Mouse (Mus musculus) c-Kit-positive CD71-positive TER-119-positive erythroid progenitor cells, embryonic 14.5 days (primary cell): Measurements from ENCODE around the gene Nol3.

Source experiments
- DNase-seq: peaks from one replicate; pipeline ENCODE4 v3.0.0-alpha.2; 2013; ENCODE audit warnings: low spot score

Nol3 gene

DNA sequence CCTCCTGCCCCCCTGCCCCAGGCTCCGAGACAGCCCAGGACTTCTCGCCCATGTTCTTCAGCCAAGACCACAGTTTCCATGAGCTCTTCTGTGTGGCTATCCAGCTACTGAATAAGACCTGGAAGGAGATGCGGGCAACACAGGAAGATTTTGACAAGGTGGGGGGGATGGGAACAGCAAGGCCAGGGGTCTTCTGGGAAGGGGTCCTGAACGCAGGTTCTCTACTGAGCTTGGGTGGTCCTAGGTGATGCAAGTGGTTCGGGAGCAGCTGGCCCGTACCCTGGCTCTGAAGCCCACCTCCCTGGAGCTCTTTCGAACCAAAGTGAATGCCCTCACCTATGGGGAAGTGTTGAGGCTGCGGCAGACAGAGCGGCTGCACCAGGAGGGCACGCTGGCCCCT, 32.5 kb downstream of the Nol3 start:
- DNase-seq: no peak

DNA sequence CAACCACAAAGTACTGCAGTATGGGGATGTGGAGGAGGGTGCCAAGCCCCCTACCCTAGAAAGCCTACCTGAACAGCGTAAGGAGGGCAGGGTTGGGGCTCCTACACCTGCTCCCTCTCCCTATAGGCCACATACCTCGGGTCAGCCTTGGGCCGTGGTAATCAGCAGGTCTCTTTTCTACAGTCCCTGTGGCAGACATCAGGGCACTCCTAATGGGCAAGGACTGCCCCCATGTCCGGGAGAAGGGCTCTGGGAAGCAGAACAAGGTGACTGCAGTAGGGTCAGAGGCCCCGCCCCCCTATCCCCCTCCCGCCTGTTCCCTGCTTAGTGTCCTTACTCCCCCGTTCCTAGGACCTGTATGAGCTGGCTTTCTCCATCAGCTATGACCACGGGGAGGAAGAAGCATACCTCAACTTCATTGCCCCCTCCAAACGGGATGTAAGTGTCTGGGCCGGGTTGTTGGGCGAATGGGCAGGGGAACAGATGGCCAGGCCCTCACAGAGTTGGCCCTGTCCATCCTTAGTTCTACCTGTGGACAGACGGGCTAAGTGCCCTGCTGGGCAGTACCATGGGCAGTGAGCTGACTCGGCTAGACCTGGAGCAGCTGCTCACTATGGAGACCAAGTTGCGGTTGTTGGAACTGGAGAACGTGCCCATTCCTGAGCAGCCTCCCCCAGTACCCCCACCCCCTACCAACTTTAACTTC, 33.4 kb downstream of the Nol3 start:
- DNase-seq: no peak

DNA sequence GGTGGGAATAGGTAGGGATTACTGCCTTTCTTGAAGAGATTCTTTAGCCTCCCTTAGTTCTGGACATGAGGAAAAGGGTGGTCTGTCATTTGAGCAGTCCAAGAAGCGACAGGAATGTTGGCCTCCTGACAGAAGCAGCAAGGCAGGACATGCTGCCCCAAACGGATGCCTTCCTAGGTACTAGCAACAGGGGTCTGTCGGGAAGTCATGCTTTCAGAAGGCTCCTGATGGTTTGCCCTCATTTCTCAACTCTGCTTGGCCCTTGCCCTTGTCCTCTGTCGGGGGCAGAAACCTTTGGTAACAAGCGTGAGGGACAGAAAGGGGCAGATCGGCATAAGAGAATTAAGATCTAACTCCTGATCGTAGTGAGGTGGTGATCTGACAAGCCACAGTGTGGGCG, 34.2 kb downstream of the Nol3 start:
- DNase-seq: no peak

DNA sequence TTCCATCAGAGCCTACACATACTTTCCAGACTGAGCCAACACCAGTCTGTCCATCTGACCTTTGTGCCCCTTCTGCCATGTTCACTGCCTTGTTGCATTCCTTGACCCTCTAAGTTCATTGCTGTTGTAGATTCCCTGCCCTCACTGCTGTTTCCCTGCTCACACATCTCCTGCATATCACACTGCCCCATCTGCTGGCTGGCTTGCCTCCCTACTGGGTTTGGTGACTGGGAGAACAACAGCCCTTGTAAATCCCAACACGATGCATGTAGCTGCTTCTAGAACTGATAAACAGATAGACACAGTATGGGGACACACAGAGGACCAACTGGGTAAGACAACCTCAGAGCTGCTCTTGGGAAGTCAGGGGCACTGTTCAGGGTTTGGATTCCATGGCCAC, 35.8 kb downstream of the Nol3 start:
- DNase-seq: no peak

DNA sequence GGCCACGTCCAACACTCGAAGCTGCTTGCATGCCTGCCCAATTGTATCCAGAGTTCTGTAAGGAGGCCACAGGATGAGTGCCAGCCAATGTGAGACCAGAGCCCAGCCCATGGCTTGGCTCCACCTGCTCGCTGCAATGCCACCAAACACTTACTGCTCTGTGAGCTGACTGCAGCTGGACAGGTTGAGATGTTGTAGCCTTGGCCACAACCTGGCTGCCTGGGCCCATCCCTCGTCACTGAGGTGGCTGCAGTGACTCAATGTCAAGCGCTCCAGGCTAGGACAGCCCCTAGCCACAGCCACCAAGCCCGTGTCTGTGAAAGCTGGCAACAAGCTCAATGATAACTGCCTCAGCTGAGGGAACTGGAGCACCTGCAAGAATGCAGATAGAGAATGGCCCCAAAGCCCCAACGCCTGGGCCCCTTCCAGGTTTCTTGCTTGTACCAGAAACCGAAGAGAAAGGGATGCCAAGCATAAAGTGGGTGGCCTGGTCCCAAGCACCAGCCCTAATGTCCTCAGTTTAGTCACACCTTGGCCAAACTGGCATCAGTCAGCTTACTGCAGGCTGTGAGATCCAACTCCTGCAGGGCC, 37.0 kb downstream of the Nol3 start:
- no peak for DNase-seq

DNA sequence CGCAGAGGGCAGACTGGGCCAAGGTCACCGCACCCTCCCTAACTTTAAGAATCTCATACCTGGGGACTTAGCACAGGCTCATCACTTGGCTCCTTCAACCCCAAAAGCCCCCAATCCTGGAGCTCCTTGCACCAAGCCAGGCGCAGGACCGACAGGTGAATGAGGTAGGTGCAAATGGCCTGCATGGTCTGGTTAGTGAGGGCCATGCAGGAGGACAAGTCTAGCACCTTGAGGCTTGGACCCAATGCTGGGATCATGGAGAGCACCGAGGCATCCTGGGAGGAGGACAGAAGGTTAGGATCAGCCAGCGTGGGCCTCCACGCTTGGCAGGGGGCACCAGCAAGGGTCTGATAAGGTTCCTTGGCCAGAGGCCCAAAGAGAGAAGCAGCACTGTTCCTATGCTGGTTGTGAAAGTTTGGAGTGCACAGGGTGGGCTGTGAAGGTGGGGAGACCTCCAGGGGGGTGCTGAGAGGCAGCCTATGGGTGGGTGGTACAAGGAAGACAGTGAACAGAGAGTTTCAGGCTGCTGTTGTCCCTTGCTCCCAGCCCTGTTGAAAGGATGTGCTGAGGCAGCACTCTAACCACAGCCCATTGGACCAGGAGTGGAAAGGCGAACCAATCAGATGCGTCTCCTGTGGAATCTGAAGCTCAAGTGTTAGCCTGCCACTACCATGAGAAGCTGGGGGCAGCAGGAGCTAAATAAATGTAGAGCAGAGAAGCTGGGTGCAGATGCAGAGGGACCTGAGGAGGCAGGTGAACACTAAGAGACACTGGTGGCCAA, 37.9 kb downstream of the Nol3 start:
- DNase-seq: no peak

DNA sequence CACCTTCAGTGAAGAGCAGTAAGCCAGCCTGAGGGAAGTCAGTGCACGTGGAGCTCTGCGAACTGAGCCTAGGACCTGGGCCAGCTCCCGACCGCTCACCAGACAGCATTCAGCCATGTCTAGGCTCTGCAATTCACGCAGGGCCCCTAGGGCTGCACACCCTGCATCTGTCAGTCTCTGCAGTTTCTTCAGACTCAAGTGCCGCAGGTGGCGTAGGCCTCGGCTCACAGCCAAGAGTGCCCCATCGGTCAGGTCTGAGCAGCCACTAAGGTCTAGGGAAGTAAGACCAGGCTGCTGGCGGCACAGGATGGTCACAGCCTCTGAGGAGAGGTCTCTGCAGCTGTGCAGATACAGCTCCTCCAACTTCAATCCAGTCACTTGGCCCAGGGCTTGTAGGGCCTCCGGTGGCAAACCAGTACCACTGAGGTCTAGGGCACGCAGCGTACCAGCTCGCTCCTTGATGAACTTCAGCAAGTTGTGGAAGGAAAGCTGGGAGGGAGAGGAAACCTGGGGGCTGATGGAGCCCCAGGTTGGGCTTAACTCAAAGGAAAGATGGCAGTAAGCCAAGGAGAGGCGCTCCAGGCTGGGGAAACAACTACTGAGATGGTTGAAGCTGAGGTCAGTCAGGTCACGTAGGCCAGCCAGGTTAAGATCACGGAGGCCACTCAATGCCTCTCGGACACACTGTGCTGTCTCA, 39.3 kb downstream of the Nol3 start:
- no peak for DNase-seq

DNA sequence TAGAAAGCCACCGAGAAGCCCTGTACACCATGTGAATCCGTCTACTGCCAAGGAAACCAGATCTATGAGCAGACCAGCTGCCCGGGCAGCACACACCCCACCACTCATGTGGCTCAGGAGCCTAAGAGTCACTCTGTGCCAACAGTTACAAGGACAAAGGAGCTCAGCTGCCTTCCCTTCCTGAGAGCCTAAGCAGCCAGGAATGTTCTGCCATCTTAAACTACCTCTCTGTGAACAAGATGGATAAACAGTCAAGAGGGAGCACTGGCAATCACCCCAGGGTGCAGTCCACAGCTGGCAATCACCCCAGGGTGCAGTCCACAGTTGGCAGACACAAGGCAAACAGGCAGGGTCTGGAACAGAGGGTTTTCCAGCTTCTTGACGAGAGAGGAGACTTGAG, 42.0 kb downstream of the Nol3 start:
- DNase-seq: no peak

DNA sequence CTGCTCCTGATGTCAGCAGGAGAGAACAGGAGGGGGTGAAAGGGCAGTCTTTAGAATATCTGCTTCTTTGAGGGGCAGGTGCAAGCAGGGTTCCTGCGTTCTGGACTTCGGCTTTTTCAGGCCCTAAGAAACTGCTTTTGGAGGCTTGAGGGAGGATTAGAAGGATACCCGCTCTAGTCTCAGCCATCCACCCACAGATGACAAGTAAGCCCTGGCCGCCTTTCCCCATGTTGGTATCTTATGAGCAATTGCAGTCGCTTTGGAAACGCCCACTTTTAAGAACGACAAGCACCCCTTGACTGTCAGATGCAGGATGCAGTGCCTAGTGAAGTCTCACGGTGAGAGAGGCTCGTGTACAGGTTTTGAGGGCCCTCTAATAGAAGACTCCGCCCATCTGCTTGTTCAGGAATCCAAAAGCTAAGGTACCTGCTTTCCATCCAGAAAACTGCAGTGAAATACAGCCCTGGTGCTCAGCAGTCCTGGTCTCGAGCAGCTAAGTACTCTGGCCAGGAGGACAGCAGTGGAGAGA, 42.8 kb downstream of the Nol3 start:
- no peak for DNase-seq

DNA sequence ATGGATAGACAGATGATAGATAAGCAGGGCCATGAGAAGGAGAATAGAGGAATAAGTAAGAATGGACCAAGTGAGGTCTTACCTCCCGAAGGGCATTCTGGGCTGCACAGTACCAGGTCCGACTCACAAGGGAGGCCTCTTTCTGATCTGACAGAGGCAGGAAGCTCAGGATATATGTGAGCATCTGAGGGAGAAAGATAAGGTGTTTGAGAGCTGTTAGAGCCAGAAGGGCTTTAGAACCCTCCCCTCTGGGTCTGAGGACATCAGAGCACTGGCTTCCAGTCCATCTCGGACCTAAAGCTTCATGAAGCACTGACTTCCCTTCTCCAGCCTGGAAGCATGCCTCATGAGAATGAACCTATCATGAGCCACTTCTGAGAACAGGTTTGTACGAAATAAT, 47.2 kb downstream of the Nol3 start:
- peak; percentile 80 for DNase-seq

DNA sequence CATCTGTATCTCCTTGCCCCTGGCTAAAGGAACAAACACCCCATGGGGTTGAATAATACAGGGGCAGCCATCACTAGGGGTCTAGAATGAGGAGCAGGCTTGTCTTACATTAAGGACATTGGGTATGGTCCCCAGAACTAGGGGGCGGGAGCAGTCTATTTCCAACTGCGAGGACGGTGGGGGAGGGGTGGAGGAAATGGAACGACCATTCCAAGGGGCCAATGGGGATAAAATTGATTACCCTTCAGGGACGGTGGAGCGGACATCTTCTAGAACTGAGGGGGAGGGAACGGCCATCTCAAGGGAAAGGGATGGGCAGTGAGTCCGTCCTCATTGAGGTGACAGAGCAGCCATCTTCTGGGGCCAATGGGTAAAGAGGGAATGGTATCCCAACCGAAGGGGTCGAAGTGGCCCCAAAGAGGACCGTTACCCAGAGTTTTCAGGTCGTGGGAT, 49.7 kb downstream of the Nol3 start:
- no peak for DNase-seq

DNA sequence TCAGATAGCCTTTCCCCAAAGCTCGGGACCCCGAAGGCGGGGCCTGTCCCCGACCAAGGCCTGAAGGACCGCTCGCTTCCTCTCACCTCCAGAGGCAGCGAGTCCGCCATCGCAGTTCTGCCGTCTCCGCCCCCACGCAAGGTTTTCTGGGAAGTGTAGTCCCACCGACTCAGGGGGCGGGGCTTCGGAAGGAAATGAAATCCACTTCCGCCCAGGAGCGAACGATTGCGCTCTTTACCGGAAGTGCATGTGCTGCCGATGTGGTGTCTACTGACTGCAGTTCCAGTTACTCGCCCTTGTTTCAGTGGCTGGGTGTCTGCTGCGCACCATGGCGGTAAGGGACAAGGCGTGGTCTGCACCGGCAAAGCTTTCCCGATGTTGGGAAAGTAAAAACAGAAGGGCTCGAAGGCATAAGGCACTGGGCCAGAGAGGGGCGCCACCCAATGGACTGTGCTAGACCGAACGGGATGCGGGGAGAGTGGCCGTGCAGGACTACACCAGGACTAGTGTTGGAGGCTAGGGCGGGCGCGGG, 50.3 kb downstream of the Nol3 start, which contains the start of the genes Lrrc29 and Tmem208:
TSS of gene Lrrc29 (minus strand) at position 138 of the 532 bp plus-strand sequence.
TSS of gene Tmem208 (plus strand) at position 214 of the 532 bp plus-strand sequence.
- DNase-seq: peak; percentile 97

DNA sequence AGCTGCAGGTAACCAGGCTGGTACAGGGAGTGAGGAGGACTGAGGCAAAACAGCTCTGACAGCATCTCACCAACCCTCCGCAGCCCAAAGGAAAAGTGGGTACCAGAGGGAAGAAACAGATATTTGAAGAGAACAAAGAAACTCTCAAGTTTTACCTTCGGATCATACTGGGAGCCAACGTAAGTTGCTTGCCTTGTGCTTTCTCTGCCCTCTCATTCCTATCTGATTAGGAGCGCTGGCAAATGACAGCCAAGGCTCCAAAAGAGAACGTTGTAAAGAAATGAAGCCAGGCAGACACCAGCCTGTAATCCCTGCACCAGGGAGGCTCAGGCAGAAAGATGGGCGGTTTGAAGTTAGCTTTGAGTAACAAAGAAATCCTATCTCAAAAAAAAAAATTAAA, 51.0 kb downstream of the Nol3 start:
- no peak for DNase-seq

DNA sequence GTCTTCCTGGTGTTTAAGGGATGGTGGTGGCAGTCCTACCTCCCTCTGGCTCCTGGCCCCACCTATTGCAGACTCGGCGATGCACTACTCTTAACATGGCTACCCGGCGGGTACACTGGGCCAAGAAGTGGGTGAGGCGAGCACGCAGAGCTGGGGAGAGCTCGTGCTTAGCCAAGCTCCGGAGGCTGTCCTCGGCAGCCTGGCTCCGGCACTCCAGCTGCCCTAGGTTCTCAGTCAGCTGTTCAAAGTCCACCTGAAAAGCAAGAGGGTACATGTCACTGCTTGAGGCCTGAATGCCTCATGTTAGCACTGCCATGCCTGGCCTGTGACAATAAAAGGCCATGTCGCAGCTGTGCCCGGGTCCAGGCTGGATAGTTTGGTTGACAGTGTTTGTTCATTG, 54.4 kb downstream of the Nol3 start:
- no peak for DNase-seq

DNA sequence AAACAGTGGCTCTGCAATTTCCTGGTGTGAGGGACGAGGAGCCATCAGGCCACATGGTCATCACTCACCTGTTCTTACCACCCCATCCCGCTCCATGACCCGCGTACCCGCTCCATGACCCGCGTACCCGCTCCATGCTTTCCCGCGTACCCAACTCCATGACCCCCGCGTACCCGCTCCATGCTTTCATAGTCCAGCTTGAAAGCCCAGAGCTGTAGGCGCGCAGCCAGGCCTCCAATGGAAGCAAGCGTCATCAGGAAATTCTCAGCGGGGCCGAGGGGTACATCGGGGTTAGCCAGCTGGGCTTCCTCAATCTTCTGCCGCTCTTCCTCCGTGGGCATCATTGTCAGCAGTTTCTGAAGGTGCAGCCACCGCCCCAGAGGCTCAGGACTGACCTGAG, 55.5 kb downstream of the Nol3 start:
- no peak for DNase-seq
